Mouse (Mus musculus): ENCODE data around the gene Chchd10. TPM values are rescaled to one million over a fixed set of nuclear protein-coding genes. Genes with fewer than 3 reads are reported as not detected.

Chchd10 gene
- polyA plus RNA-seq, 1 experiment from 2014 or later = 37.8 TPM

DNA sequence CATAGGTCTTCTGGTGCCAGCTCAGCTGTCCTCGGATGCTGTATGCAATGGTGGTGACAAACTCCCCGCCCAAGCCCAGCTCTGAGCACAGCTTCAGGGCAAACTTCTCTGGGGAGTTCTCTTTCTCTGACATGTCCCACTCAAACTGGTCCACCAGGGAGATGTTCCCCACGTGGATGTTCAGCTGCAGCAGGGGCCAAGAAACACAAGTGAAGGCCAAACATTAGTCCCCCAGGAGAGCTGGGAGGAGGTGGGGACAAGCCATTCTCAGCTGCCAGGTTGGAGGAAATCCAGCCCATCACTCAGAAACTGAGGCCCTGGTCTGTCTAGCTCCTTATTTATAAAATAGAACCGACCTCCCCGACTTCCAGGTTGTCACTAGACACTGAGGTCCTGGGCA, 28.5 kb upstream of the Chchd10 start:
- 93% methylated on average over 5 of the region's 5 CpGs for WGBS
- H3K27ac ChIP-seq = no peak overlapping the region
- peaks cover 93% of the 10 kb centered on the region for H3K36me3 ChIP-seq
- no peaks in the 10 kb centered on the region for H3K9me3 ChIP-seq
- no peaks in the 10 kb centered on the region for H3K27me3 ChIP-seq
- no peak overlapping the region for H3K4me2 ChIP-seq
- no peak overlapping the region for H3K4me3 ChIP-seq
- H3K9ac ChIP-seq = no peak overlapping the region
- no peak for ATAC-seq (ENCODE audit: low FRiP score)
- no peaks in the 10 kb centered on the region for H3K4me1 ChIP-seq (replicated peaks)

- H3K27ac ChIP-seq = no peak overlapping the region
- no peak overlapping the region for H3K4me2 ChIP-seq
- no peaks in the 10 kb centered on the region for H3K27me3 ChIP-seq
- peaks cover 94% of the 10 kb centered on the region for H3K36me3 ChIP-seq
- ATAC-seq (ENCODE audit: low FRiP score) = no peak
- H3K4me3 ChIP-seq = no peak overlapping the region
- no peaks in the 10 kb centered on the region for H3K4me1 ChIP-seq (replicated peaks)
- no peaks in the 10 kb centered on the region for H3K9me3 ChIP-seq
- no peak overlapping the region for H3K9ac ChIP-seq
- 96% methylated on average over 4 of the region's 4 CpGs for WGBS
Measured at GRCm38 (mm10) chr10:75906882-75907281, 26.0 kb upstream of the Chchd10 start.

- Histone ChIP-seq H3K9ac (no peak overlapping the region), H3K27me3 (no peaks in the 10 kb centered on the region), H3K27ac (no peak overlapping the region), H3K4me3 (no peak overlapping the region), H3K4me1 (replicated peaks) (no peaks in the 10 kb centered on the region), H3K9me3 (no peaks in the 10 kb centered on the region), H3K36me3 (peaks cover 88% of the 10 kb centered on the region), H3K4me2 (no peak overlapping the region)
- 83% methylated on average over 2 of the region's 2 CpGs for WGBS
- ATAC-seq (ENCODE audit: low FRiP score) = no peak
Measured at GRCm38 (mm10) chr10:75910698-75911097, 22.2 kb upstream of the Chchd10 start.

GRCm38 (mm10) chr10:75913013-75913589, 19.8 kb upstream of the Chchd10 start:
- Histone ChIP-seq H3K9ac (no peak overlapping the region), H3K27ac (no peak overlapping the region), H3K4me3 (no peak overlapping the region), H3K4me2 (no peak overlapping the region), H3K27me3 (no peaks in the 10 kb centered on the region), H3K36me3 (peaks cover 77% of the 10 kb centered on the region), H3K9me3 (no peaks in the 10 kb centered on the region), H3K4me1 (replicated peaks) (peaks cover 24% of the 10 kb centered on the region)
- ATAC-seq (ENCODE audit: low FRiP score) = no peak
- 76% methylated on average over 6 of the region's 6 CpGs for WGBS

GRCm38 (mm10) chr10:75915557-75915956, 17.4 kb upstream of the Chchd10 start:
- Histone ChIP-seq H3K4me3 (no peak overlapping the region), H3K4me2 (no peak overlapping the region), H3K9ac (no peak overlapping the region), H3K27ac (no peak overlapping the region), H3K27me3 (no peaks in the 10 kb centered on the region), H3K4me1 (replicated peaks) (peaks cover 48% of the 10 kb centered on the region), H3K9me3 (no peaks in the 10 kb centered on the region), H3K36me3 (peaks cover 58% of the 10 kb centered on the region)
- ATAC-seq (ENCODE audit: low FRiP score) = no peak
- WGBS = 86% methylated on average over 7 of the region's 7 CpGs

- Histone ChIP-seq H3K27me3 (no peaks in the 10 kb centered on the region), H3K36me3 (peaks cover 45% of the 10 kb centered on the region), H3K4me2 (no peak overlapping the region), H3K9me3 (no peaks in the 10 kb centered on the region), H3K27ac (0 out of 2 replicates have a peak overlapping the region, but pooled peaks have one; percentile 12), H3K4me3 (no peak overlapping the region), H3K4me1 (replicated peaks) (peaks cover 50% of the 10 kb centered on the region), H3K9ac (no peak overlapping the region)
- 79% methylated on average over 8 of the region's 8 CpGs for WGBS
- no peak for ATAC-seq (ENCODE audit: low FRiP score)
Measured at GRCm38 (mm10) chr10:75916840-75917239, 16.1 kb upstream of the Chchd10 start.

- Histone ChIP-seq H3K27ac (peak overlapping the region; percentile 20; the same call in 1 of the 2 replicates), H3K27me3 (no peaks in the 10 kb centered on the region), H3K4me2 (peak overlapping the region; percentile 81), H3K4me3 (peak overlapping the region; percentile 11), H3K36me3 (peaks cover 34% of the 10 kb centered on the region), H3K9me3 (no peaks in the 10 kb centered on the region), H3K4me1 (replicated peaks) (peaks cover 66% of the 10 kb centered on the region), H3K9ac (peak overlapping the region; percentile 46; the same call in 1 of the 2 replicates)
- ATAC-seq (ENCODE audit: low FRiP score) = no peak
- 81% methylated on average over 5 of the region's 5 CpGs for WGBS
Measured at GRCm38 (mm10) chr10:75919026-75919425, 13.9 kb upstream of the Chchd10 start.

- no peaks in the 10 kb centered on the region for H3K9me3 ChIP-seq
- peak within 1 kb of the TSS; percentile 99 for H3K27ac ChIP-seq
- peak within 1 kb of the TSS; percentile 93 for H3K4me3 ChIP-seq
- under 1% methylated on average over 75 of the region's 76 CpGs for WGBS
- H3K4me2 ChIP-seq = peak within 1 kb of the TSS; percentile 81
- ATAC-seq (ENCODE audit: low FRiP score) = peak; percentile 89
- H3K27me3 ChIP-seq = no peaks in the 10 kb centered on the region
- H3K9ac ChIP-seq = peak within 1 kb of the TSS; percentile 98
- peaks cover 61% of the 10 kb centered on the region for H3K4me1 ChIP-seq (replicated peaks)
- peaks cover 31% of the 10 kb centered on the region for H3K36me3 ChIP-seq
Measured at GRCm38 (mm10) chr10:75921026-75921725, 11.8 kb upstream of the Chchd10 start, which contains the start of gene Smarcb1. Gene Smarcb1, minus strand, starts transcription at chr10:75921617.

- WGBS = 5% methylated on average over 22 of the region's 22 CpGs
- ATAC-seq (ENCODE audit: low FRiP score) = peak; percentile 49
- H3K27me3 ChIP-seq = no peaks in the 10 kb centered on the region
- H3K9me3 ChIP-seq = no peaks in the 10 kb centered on the region
- H3K9ac ChIP-seq = peak overlapping the region; percentile 98
- peak overlapping the region; percentile 81 for H3K4me2 ChIP-seq
- peak overlapping the region; percentile 99 for H3K27ac ChIP-seq
- H3K4me1 ChIP-seq (replicated peaks) = peaks cover 54% of the 10 kb centered on the region
- peaks cover 31% of the 10 kb centered on the region for H3K36me3 ChIP-seq
- peak overlapping the region; percentile 93 for H3K4me3 ChIP-seq
Measured at GRCm38 (mm10) chr10:75921726-75922560, 11.0 kb upstream of the Chchd10 start.

GRCm38 (mm10) chr10:75924324-75924723, 8.6 kb upstream of the Chchd10 start:
- no peak overlapping the region for H3K4me3 ChIP-seq
- no peak overlapping the region for H3K27ac ChIP-seq
- no peak overlapping the region for H3K9ac ChIP-seq
- H3K4me2 ChIP-seq = no peak overlapping the region
- 60% methylated on average over 2 of the region's 2 CpGs for WGBS
- H3K36me3 ChIP-seq = peaks cover 40% of the 10 kb centered on the region
- H3K27me3 ChIP-seq = 0 out of 2 replicates have a peak, but pooled peaks cover 2% of the 10 kb centered on the region
- no peak for ATAC-seq (ENCODE audit: low FRiP score)
- no peaks in the 10 kb centered on the region for H3K9me3 ChIP-seq
- peaks cover 30% of the 10 kb centered on the region for H3K4me1 ChIP-seq (replicated peaks)

GRCm38 (mm10) chr10:75926396-75926795, 6.5 kb upstream of the Chchd10 start:
- Histone ChIP-seq H3K9me3 (no peaks in the 10 kb centered on the region), H3K9ac (no peak overlapping the region), H3K4me1 (replicated peaks) (peaks cover 31% of the 10 kb centered on the region), H3K36me3 (peaks cover 40% of the 10 kb centered on the region), H3K27me3 (peaks cover 20% of the 10 kb centered on the region; the same call in 1 of the 2 replicates), H3K4me2 (no peak overlapping the region), H3K4me3 (no peak overlapping the region), H3K27ac (no peak overlapping the region)
- no peak for ATAC-seq (ENCODE audit: low FRiP score)
- 78% methylated on average over 13 of the region's 13 CpGs for WGBS

DNA sequence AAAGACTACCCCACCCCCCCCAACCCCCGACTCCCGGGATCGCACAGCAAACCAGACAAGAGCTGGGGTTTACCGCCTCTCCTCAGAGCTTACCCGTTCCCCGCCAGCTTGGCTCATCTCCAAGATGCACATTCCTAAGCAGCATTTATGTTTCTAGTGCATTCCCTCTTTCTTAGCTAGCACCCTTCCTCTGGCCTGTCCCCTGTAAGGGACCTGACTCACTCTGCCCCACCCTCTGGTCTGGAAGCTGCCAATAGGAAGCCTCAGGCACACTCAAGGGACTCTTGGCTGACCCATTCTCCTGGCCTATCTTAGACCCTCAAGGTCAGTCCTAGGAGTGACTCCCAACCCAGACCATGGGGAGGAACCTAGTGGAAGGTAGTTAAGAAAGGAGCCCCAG, 2.6 kb upstream of the Chchd10 start:
- WGBS = 20% methylated on average over 6 of the region's 6 CpGs

More for the DNA sequence above, 2.6 kb upstream of the Chchd10 start:
- H3K27me3 ChIP-seq = peaks cover 41% of the 10 kb centered on the region
- no peak for ATAC-seq (ENCODE audit: low FRiP score)
- H3K4me3 ChIP-seq = peak overlapping the region; percentile 51
- H3K9me3 ChIP-seq = no peaks in the 10 kb centered on the region
- peak overlapping the region; percentile 93 for H3K4me2 ChIP-seq
- H3K9ac ChIP-seq = no peak overlapping the region
- H3K4me1 ChIP-seq (replicated peaks) = peaks cover 36% of the 10 kb centered on the region
- no peak overlapping the region for H3K27ac ChIP-seq
- H3K36me3 ChIP-seq = peaks cover 24% of the 10 kb centered on the region

Measured in hindbrain, embryonic 13.5 days (tissue).